Mouse (Mus musculus): Measurements from ENCODE around the gene Fnip2. TPM values are rescaled to one million over a fixed set of nuclear protein-coding genes. Genes with fewer than 3 reads are reported as not detected.
"Not testable (repeated sequence)": the region's sequence is repeated elsewhere in the genome, so short reads cannot be mapped to it uniquely, and the experiment has no call there.

Gene Fnip2
- polyA plus RNA-seq, 3 experiments from 2014 or later = 0.13 to 0.40 (median 0.29) TPM

DNA sequence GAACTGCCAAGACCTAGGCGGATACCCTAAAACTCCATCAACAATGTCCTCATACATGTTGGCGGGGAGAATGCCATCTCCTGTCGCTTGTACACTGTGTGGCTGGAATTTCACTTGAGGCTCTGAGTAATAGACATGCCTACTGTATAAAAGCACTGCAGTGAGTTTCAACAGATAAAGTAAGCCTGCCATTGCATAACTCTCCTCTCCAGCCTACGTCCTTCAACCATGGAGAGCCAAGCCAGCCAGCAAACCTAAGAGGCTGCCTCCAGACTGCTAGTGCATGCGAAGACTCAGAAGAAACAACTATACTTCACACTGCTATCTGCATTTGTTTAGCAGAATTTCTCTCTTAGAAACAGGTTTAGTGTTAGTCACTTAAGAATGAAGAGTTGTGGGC, 95.2 kb downstream of the Fnip2 start:
- no peak for ATAC-seq

- no peak for ATAC-seq
Measured at GRCm38 (mm10) chr3:79469440-79469839, 98.2 kb downstream of the Fnip2 start.

- no peak for ATAC-seq
Measured at GRCm38 (mm10) chr3:79458651-79459275, 108.8 kb downstream of the Fnip2 start.

DNA sequence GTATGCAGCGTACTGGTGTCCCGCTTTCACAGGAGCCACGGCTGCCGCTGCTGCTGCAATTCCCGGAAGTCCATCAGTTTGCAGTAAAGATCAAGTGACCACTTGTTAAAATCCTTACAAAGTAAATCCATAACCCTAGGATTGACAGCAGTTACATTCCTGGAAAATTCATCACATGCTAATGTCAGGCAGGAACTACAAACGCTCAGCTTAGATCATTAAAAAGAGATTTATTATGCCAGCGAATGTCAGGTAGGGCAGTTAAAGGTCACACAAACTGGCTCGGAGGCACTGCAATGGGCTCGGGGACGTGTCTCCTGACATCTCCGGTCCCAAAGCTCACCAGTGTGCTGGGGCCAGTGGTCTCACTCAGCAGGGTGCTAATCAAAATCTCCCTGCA, 111.8 kb downstream of the Fnip2 start:
- ATAC-seq = no peak

DNA sequence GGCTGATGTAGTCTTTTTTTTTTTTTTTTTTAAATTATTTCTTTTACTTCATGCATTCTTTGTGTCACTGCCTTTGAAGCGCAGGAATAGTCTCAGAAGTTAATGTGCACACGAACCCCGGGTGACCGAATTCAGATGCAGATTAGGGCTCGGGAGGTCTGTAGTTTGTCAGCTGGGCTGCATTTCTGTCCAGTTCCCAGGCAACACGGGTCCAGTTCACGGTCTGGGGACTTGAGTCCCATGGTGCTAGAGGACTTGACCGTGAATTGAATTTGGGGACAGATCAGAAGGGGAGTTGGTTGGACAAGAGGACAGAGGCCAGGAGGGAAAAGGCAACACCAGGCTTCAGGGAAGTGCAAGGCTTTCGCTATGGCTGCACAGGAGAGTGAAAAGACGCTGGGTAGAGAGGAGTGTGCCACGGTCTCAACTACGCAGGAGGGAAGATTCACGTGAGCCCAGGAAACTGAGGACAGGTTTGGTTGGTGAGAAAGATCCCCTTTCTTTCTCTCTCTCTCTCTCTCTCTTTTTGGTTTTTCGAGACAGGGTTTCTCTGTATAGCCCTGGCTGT, 114.8 kb downstream of the Fnip2 start:
- ATAC-seq = no peak

DNA sequence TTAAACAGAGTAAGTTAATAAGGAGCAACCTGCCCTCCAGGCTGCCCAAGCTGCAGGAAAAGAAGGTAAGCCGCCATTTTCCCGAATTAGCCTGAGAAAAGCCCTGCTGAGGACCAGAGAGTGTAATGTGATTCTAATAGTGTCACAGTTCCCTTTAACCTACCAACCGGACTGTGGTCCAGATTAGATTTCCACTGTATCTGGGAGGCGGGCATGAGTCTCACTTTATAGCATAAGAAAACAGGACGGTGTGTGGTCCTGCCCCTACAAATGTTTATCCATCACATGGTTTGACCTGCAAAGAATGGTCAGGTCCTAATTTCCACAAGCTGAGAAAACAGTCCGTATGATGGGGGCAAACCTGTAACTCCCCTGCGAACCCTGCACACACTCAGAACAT, 118.2 kb downstream of the Fnip2 start:
- no peak for ATAC-seq

DNA sequence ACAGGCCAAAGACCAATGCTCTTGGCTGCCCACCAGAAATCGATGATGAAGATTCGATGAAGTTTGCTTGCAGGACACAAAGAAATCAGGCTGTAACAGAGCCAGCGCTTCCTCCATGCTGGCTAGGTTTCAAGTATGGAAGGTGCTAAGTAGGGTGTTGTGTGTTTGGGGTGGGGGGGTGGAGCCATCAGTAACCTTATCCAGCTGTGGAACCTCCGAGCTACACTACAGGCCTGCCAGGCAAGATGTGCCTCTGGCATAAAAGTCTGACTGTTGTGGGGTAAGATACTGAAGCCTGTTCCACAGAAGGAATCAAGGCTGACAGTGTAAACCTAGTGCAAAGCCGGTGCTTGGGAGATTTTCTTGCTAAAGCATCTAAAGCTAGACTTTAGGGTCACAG, 119.2 kb downstream of the Fnip2 start:
- no peak for ATAC-seq

DNA sequence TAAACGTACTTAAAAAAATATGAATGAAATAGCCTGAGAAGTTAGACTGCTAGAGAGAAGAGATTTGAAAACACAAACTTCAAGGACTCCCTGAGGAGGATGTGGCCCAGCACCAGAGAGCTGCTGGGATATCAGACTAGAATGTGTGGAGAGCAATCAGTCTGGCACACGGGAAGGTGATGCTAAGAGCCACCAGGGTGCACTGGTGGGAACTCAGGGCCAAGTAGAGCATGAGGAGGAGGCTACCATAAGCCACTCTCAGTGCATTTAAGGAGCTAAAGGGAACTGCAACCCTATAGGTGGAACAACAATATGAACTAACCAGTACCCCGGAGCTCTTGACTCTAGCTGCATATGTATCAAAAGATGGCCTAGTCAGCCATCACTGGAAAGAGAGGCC, 120.9 kb downstream of the Fnip2 start:
- ATAC-seq = not testable (repeated sequence)

DNA sequence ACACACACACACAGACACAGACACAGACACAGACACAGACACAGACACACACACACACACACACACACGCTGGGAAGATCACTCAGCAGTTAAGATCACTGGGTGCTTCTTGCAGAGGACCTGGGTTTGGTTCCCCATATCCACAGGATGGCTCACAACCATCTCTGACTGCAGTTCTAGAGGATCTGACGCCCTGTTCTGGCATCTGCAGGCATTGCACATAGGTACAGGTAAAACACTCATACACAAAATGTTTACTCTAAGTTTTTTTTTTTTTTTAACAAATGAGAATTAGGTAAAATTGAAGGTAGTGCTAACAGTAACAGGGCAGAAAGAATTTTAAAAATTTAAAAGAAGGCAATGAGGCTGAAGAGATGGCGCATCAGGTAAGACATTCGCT, 121.5 kb downstream of the Fnip2 start:
- ATAC-seq = no peak

- no peak for ATAC-seq
Measured at GRCm38 (mm10) chr3:79445041-79445440, 122.6 kb downstream of the Fnip2 start.

- ATAC-seq = no peak
Measured at GRCm38 (mm10) chr3:79443850-79444249, 123.7 kb downstream of the Fnip2 start.

GRCm38 (mm10) chr3:79440976-79441491, 126.6 kb downstream of the Fnip2 start:
- no peak for ATAC-seq

GRCm38 (mm10) chr3:79438276-79438675, 129.3 kb downstream of the Fnip2 start:
- no peak for ATAC-seq

GRCm38 (mm10) chr3:79436186-79436585, 131.4 kb downstream of the Fnip2 start:
- ATAC-seq = no peak

- no peak for ATAC-seq
Measured at GRCm38 (mm10) chr3:79434985-79435384, 132.6 kb downstream of the Fnip2 start.

GRCm38 (mm10) chr3:79434436-79434835, 133.2 kb downstream of the Fnip2 start:
- no peak for ATAC-seq

GRCm38 (mm10) chr3:79433593-79433992, 134.0 kb downstream of the Fnip2 start:
- ATAC-seq = no peak

- ATAC-seq = no peak
Measured at GRCm38 (mm10) chr3:79425441-79425840, 142.2 kb downstream of the Fnip2 start.

GRCm38 (mm10) chr3:79418921-79419320, 148.7 kb downstream of the Fnip2 start:
- no peak for ATAC-seq

DNA sequence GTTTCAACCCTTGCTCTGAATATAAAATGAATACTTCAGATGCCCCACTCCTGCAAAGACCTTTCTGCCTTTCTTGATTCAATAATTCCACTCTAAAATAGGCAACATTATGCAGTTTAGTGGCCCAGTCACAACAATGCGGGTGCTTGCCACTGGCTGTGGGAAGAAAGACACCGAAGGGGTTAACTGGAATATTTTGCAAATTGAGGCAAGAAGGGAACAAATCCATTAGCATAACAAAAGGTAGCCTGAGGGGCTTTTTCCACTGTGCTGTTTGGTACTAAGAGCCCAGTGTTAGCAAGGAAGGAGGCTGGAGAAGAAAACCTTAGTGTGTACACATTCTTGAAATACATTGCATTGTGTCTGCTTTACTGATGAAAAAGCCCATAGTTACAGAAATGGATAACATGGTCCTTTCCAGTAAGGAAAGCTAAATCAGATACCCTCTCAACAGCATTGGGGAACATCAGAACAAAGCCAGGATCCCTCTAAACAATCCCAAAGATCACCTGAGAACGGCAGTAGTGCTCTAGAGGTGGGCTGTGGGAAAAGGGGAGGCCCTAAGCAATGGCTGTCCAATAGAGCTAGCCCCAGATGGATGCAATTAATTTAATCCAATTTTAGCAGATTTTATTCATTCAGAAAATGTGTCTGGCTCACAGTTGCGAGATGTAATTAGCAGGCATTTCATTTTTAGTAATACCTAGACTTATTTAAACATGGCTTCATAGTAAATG, 150.5 kb downstream of the Fnip2 start:
- ATAC-seq = no peak

DNA sequence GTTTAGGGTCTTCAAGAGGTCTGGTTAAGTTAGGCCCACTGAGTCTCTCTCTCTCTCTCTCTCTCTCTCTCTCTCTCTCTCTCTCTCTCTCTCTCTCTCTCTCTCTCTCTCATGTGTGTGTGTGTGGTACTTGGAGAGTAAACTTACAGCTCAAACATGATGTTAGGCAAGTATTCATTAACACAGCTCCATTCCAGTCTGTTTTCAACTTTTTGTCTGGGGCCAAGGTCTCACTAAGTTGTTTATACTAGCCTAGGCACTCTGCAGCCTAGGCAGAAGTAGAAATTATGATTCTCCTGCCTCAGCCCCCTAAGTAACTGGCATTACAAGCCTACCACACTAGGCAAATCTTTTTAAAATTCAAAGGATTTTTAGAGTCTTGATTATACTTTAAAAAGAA, 151.7 kb downstream of the Fnip2 start:
- no peak for ATAC-seq

- ATAC-seq = no peak
Measured at GRCm38 (mm10) chr3:79415081-79415480, 152.5 kb downstream of the Fnip2 start.

GRCm38 (mm10) chr3:79413492-79413891, 154.1 kb downstream of the Fnip2 start:
- ATAC-seq = no peak

GRCm38 (mm10) chr3:79411666-79412065, 155.9 kb downstream of the Fnip2 start:
- ATAC-seq = no peak
